Mouse (Mus musculus) G1E (cell line): ENCODE data around the gene Sf3b6.

Experiments
- CTCF ChIP-seq: IDR thresholded peaks from 2 replicates; pipeline ENCODE4 v1.5.1; 2012; ENCODE audit warnings: low read depth, low read length, inconsistent platforms, mixed read lengths
- GATA1 ChIP-seq: IDR thresholded peaks from 2 replicates; pipeline ENCODE4 v1.6.1; 2012; ENCODE audit warnings: borderline replicate concordance, low read length, inconsistent platforms, mixed read lengths
- GATA2 ChIP-seq: IDR thresholded peaks from 2 replicates; pipeline ENCODE4 v1.6.1; 2012; ENCODE audit warnings: low read depth, low read length, inconsistent platforms, borderline replicate concordance

GRCm38 (mm10) chr12:4768492-4769332, 48.6 kb upstream of the Sf3b6 start, which contains the start of the genes Pfn4 and Fam228b:
- no peak for TF ChIP-seq CTCF
- no peak for TF ChIP-seq GATA1
- TF ChIP-seq GATA2 = no peak
